Mouse (Mus musculus) C2C12 (cell line): ENCODE data around the gene Ugt1a9.

Source experiments
- CEBPB ChIP-seq: IDR thresholded peaks from one replicate; pipeline ENCODE4 v1.6.1; 2011; ENCODE audit warnings: low read depth, mild to moderate bottlenecking, control low read depth, moderate library complexity
- CTCF ChIP-seq: IDR thresholded peaks from one replicate; pipeline ENCODE4 v1.5.1; 2011; ENCODE audit not compliant: control insufficient read depth, insufficient read depth, insufficient read length
- MYOD1 ChIP-seq: IDR thresholded peaks from one replicate; pipeline ENCODE4 v1.6.1; 2011; ENCODE audit warnings: low read depth; ENCODE audit not compliant: control insufficient read depth, insufficient read length

GRCm38 (mm10) chr1:88186325-88186935, 115.8 kb downstream of the Ugt1a9 start:
- TF ChIP-seq CTCF (no peak), MYOD1 (no peak), CEBPB (no peak)
